Mouse (Mus musculus): ENCODE results near the gene Fgg. TPM values are rescaled to one million over a fixed set of nuclear protein-coding genes. Genes with fewer than 3 reads are reported as not detected.

Fgg gene
- polyA plus RNA-seq (2015; fragmentation: Nextera tagmentation; extraction: Ambion mirVana), result 0.71 TPM in 1 of 2 replicates, not detected in the other

GRCm38 (mm10) chr3:83007557-83007956 is at the start of gene Fgg:
Fgg (plus strand) TSS chr3:83007724.
- Histone ChIP-seq H3K4me1 (replicated peaks) (no peaks in the 10 kb centered on the region), H3K4me2 (no peak within 1 kb of the TSS), H3K27ac (no peak within 1 kb of the TSS), H3K4me3 (no peak within 1 kb of the TSS), H3K36me3 (no peaks in the 10 kb centered on the region), H3K9me3 (no peaks in the 10 kb centered on the region), H3K27me3 (no peaks in the 10 kb centered on the region), H3K9ac (no peak within 1 kb of the TSS)
- no peak for ATAC-seq (ENCODE audit: low FRiP score)
- 56% methylated on average over 7 of the region's 7 CpGs for WGBS

GRCm38 (mm10) chr3:82971046-82971445 is 36.5 kb upstream of the Fgg start:
- no peaks in the 10 kb centered on the region for H3K4me1 ChIP-seq (replicated peaks)
- H3K9ac ChIP-seq, result no peak overlapping the region
- no peaks in the 10 kb centered on the region for H3K9me3 ChIP-seq
- H3K4me2 ChIP-seq, result no peak overlapping the region
- no peak overlapping the region for H3K4me3 ChIP-seq
- no peaks in the 10 kb centered on the region for H3K36me3 ChIP-seq
- 76% methylated on average over 3 of the region's 3 CpGs for WGBS
- ATAC-seq (ENCODE audit: low FRiP score), result no peak
- no peaks in the 10 kb centered on the region for H3K27me3 ChIP-seq
- H3K27ac ChIP-seq, result no peak overlapping the region

GRCm38 (mm10) chr3:82980818-82981217 is 26.7 kb upstream of the Fgg start:
- no peaks in the 10 kb centered on the region for H3K4me1 ChIP-seq (replicated peaks)
- H3K9ac ChIP-seq, result no peak overlapping the region
- H3K4me3 ChIP-seq, result no peak overlapping the region
- H3K36me3 ChIP-seq, result no peaks in the 10 kb centered on the region
- H3K9me3 ChIP-seq, result no peaks in the 10 kb centered on the region
- 87% methylated on average over 6 of the region's 6 CpGs for WGBS
- H3K4me2 ChIP-seq, result no peak overlapping the region
- H3K27ac ChIP-seq, result no peak overlapping the region
- H3K27me3 ChIP-seq, result no peaks in the 10 kb centered on the region
- no peak for ATAC-seq (ENCODE audit: low FRiP score)

GRCm38 (mm10) chr3:82981861-82982260 is 25.7 kb upstream of the Fgg start:
- no peak overlapping the region for H3K27ac ChIP-seq
- no peaks in the 10 kb centered on the region for H3K9me3 ChIP-seq
- no peaks in the 10 kb centered on the region for H3K27me3 ChIP-seq
- no peaks in the 10 kb centered on the region for H3K4me1 ChIP-seq (replicated peaks)
- H3K4me2 ChIP-seq, result no peak overlapping the region
- H3K9ac ChIP-seq, result no peak overlapping the region
- 73% methylated on average over 8 of the region's 8 CpGs for WGBS
- H3K4me3 ChIP-seq, result no peak overlapping the region
- no peak for ATAC-seq (ENCODE audit: low FRiP score)
- H3K36me3 ChIP-seq, result no peaks in the 10 kb centered on the region

GRCm38 (mm10) chr3:82984840-82985239 is 22.7 kb upstream of the Fgg start:
- ATAC-seq (ENCODE audit: low FRiP score), result no peak
- no peaks in the 10 kb centered on the region for H3K36me3 ChIP-seq
- H3K27me3 ChIP-seq, result no peaks in the 10 kb centered on the region
- no peak overlapping the region for H3K4me3 ChIP-seq
- H3K27ac ChIP-seq, result no peak overlapping the region
- no peaks in the 10 kb centered on the region for H3K9me3 ChIP-seq
- no peak overlapping the region for H3K9ac ChIP-seq
- H3K4me2 ChIP-seq, result no peak overlapping the region
- H3K4me1 ChIP-seq (replicated peaks), result no peaks in the 10 kb centered on the region
- 83% methylated on average over 2 of the region's 2 CpGs for WGBS

- H3K4me2 ChIP-seq, result no peak overlapping the region
- no peak for ATAC-seq (ENCODE audit: low FRiP score)
- H3K27ac ChIP-seq, result no peak overlapping the region
- 88% methylated on average over 12 of the region's 12 CpGs for WGBS
- H3K9ac ChIP-seq, result no peak overlapping the region
- H3K27me3 ChIP-seq, result peaks cover 26% of the 10 kb centered on the region
- no peak overlapping the region for H3K4me3 ChIP-seq
- H3K9me3 ChIP-seq, result no peaks in the 10 kb centered on the region
- peaks cover 7% of the 10 kb centered on the region for H3K4me1 ChIP-seq (replicated peaks)
- no peaks in the 10 kb centered on the region for H3K36me3 ChIP-seq
Measured at GRCm38 (mm10) chr3:82991963-82992362, 15.6 kb upstream of the Fgg start.

- no peak overlapping the region for H3K4me3 ChIP-seq
- peaks cover 31% of the 10 kb centered on the region for H3K27me3 ChIP-seq
- no peaks in the 10 kb centered on the region for H3K9me3 ChIP-seq
- H3K36me3 ChIP-seq, result no peaks in the 10 kb centered on the region
- 87% methylated on average over 6 of the region's 6 CpGs for WGBS
- no peak overlapping the region for H3K4me2 ChIP-seq
- no peak overlapping the region for H3K27ac ChIP-seq
- no peak overlapping the region for H3K9ac ChIP-seq
- no peak for ATAC-seq (ENCODE audit: low FRiP score)
- H3K4me1 ChIP-seq (replicated peaks), result peaks cover 7% of the 10 kb centered on the region
Measured at GRCm38 (mm10) chr3:82992956-82993355, 14.6 kb upstream of the Fgg start.

GRCm38 (mm10) chr3:82995368-82995767 is 12.2 kb upstream of the Fgg start:
- Histone ChIP-seq H3K4me2 (peak overlapping the region; percentile 61), H3K9me3 (no peaks in the 10 kb centered on the region), H3K9ac (peak overlapping the region; percentile 49), H3K4me3 (peak overlapping the region; percentile 30), H3K4me1 (replicated peaks) (peaks cover 11% of the 10 kb centered on the region), H3K36me3 (no peaks in the 10 kb centered on the region), H3K27me3 (peaks cover 31% of the 10 kb centered on the region), H3K27ac (no peak overlapping the region)
- ATAC-seq (ENCODE audit: low FRiP score), result peak; percentile 47
- 3% methylated on average over 24 of the region's 24 CpGs for WGBS

- 71% methylated on average over 3 of the region's 3 CpGs for WGBS
- H3K9ac ChIP-seq, result no peak overlapping the region
- H3K27me3 ChIP-seq, result peaks cover 31% of the 10 kb centered on the region
- peaks cover 11% of the 10 kb centered on the region for H3K4me1 ChIP-seq (replicated peaks)
- ATAC-seq (ENCODE audit: low FRiP score), result no peak
- no peaks in the 10 kb centered on the region for H3K36me3 ChIP-seq
- H3K9me3 ChIP-seq, result no peaks in the 10 kb centered on the region
- H3K4me3 ChIP-seq, result no peak overlapping the region
- H3K4me2 ChIP-seq, result no peak overlapping the region
- no peak overlapping the region for H3K27ac ChIP-seq
Measured at GRCm38 (mm10) chr3:82996656-82997055, 10.9 kb upstream of the Fgg start.

GRCm38 (mm10) chr3:82998772-82999463 is 8.6 kb upstream of the Fgg start:
- Histone ChIP-seq H3K27me3 (peaks cover 29% of the 10 kb centered on the region), H3K4me3 (no peak overlapping the region), H3K27ac (no peak overlapping the region), H3K4me1 (replicated peaks) (peaks cover 11% of the 10 kb centered on the region), H3K9ac (no peak overlapping the region), H3K9me3 (no peaks in the 10 kb centered on the region), H3K4me2 (no peak overlapping the region), H3K36me3 (no peaks in the 10 kb centered on the region)
- ATAC-seq (ENCODE audit: low FRiP score), result peak; percentile 88
- 28% methylated on average over 8 of the region's 8 CpGs for WGBS

GRCm38 (mm10) chr3:82999995-83000394 is 7.5 kb upstream of the Fgg start:
- Histone ChIP-seq H3K9me3 (no peaks in the 10 kb centered on the region), H3K4me3 (no peak overlapping the region), H3K27me3 (peaks cover 20% of the 10 kb centered on the region), H3K27ac (no peak overlapping the region), H3K4me2 (no peak overlapping the region), H3K9ac (no peak overlapping the region), H3K4me1 (replicated peaks) (peaks cover 11% of the 10 kb centered on the region), H3K36me3 (no peaks in the 10 kb centered on the region)
- WGBS, result 88% methylated on average over 9 of the region's 9 CpGs
- no peak for ATAC-seq (ENCODE audit: low FRiP score)

GRCm38 (mm10) chr3:83002191-83002590 is 5.3 kb upstream of the Fgg start:
- no peak for ATAC-seq (ENCODE audit: low FRiP score)
- WGBS, result 0% methylated on average over 2 of the region's 2 CpGs

GRCm38 (mm10) chr3:83003068-83003467 is 4.5 kb upstream of the Fgg start:
- no peak overlapping the region for H3K9ac ChIP-seq
- H3K4me3 ChIP-seq, result no peak overlapping the region
- no peak overlapping the region for H3K4me2 ChIP-seq
- H3K9me3 ChIP-seq, result no peaks in the 10 kb centered on the region
- H3K36me3 ChIP-seq, result no peaks in the 10 kb centered on the region
- H3K27ac ChIP-seq, result no peak overlapping the region
- no peaks in the 10 kb centered on the region for H3K27me3 ChIP-seq
- no peak for ATAC-seq (ENCODE audit: low FRiP score)
- H3K4me1 ChIP-seq (replicated peaks), result peaks cover 4% of the 10 kb centered on the region
- WGBS, result 92% methylated on average over 8 of the region's 8 CpGs

More at GRCm38 (mm10) chr3:83002191-83002590, 5.3 kb upstream of the Fgg start:
- Histone ChIP-seq H3K36me3 (no peaks in the 10 kb centered on the region), H3K4me2 (no peak overlapping the region), H3K27ac (no peak overlapping the region), H3K9me3 (no peaks in the 10 kb centered on the region), H3K27me3 (0 out of 2 replicates have a peak, but pooled peaks cover 3% of the 10 kb centered on the region), H3K4me1 (replicated peaks) (peaks cover 4% of the 10 kb centered on the region), H3K4me3 (no peak overlapping the region), H3K9ac (no peak overlapping the region)

Measured in hindbrain, embryonic 13.5 days (tissue).